Mouse (Mus musculus): ENCODE results near the gene Dhrs1. TPM values are rescaled to one million over a fixed set of nuclear protein-coding genes. Genes with fewer than 3 reads are reported as not detected.

Dhrs1 gene
- 10 to 100 TPM; 25.6 to 29.9 TPM for total RNA-seq (2023)

DNA sequence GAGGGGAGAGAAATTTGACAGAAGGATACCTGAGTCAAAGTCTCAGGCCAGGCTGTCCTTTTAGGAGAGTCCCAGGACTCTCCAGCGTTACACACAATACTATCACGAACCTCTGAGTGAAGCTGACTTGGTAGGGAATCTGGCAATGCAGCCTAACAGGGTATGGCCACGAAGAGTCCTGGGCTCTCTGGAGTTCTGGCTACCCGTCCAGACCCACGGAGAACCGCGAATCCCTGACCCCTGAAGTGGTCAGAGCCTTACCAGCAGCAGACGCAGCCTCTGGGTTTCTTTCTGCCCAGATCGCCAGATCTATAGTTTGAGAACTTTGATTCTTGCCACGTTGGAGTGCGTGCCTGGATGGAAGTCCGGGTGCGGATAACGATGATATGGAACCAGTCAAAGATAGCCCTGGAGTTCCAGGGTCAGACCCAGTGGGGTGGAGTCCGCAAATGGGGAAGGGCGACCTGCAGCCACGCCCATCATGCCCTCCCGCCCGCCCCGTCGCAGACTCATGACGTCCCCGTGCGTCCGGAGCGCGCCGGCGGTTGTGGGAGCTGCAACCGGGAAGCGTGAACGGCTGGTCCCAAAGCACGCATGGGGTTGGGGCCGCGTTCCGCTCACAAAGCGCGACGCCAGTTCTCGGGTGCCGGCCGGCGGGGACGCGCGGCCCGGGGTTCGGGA is at the start of gene Dhrs1, which contains the start of gene Nop9:
Dhrs1 (minus strand) TSS at position 511 of the 681 bp plus-strand sequence.
Nop9 (plus strand) TSS at position 514 of the 681 bp plus-strand sequence.

GRCm38 (mm10) chr14:55788256-55789050 is 43.0 kb upstream of the Dhrs1 start, which contains the start of gene Ripk3:
Ripk3 (minus strand) TSS chr14:55788865.

GRCm38 (mm10) chr14:55783958-55784235 is 38.4 kb upstream of the Dhrs1 start, which contains the start of gene Adcy4:
Adcy4 (minus strand) TSS chr14:55784095.

DNA sequence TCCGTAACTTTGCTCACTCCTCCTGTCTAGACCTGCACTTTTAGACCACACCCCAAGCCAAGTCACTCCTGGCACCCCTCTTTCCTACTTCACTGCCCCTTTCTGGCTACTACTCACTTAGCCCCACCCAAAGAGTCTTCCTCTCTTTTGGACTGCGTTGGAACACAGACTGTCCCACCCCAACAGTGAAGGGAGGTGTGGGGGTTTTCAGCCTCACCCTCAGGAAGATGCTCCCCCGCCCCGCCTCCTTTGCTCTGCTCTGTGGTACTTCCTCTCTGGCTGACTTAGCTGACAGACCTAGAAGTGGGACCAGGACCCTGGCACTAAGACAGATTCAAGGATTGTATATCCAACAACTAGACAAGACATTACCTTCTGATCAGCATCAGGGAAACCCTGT is 20.2 kb upstream of the Dhrs1 start, which contains the start of gene Ltb4r1:
Ltb4r1 (plus strand) TSS at position 267 of the 400 bp plus-strand sequence.

DNA sequence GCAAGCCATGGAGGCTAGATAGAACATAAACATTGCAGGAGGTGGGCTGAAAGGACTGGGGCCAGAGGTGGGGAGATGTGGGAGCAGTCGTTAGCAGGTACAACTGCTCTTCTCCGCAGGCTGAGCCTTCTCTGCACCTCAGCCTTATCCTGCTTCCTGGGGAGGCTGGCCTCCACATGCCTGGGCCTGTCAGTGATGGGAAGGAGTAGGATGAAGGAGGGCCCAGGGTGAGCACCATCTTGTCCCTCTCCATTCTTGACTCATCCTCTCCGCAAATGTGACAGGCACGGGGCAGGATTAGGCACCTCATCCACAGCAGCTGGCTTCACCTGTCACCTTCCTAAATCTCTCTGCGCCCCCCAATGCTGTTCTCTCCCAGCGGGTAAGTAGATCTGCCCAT is 15.7 kb upstream of the Dhrs1 start, which contains the start of gene Ltb4r2:
Ltb4r2 (plus strand) TSS at position 266 of the 400 bp plus-strand sequence.

GRCm38 (mm10) chr14:55758363-55758784 is 12.9 kb upstream of the Dhrs1 start, which contains the start of gene Cideb:
Cideb (minus strand) TSS chr14:55758458.

DNA sequence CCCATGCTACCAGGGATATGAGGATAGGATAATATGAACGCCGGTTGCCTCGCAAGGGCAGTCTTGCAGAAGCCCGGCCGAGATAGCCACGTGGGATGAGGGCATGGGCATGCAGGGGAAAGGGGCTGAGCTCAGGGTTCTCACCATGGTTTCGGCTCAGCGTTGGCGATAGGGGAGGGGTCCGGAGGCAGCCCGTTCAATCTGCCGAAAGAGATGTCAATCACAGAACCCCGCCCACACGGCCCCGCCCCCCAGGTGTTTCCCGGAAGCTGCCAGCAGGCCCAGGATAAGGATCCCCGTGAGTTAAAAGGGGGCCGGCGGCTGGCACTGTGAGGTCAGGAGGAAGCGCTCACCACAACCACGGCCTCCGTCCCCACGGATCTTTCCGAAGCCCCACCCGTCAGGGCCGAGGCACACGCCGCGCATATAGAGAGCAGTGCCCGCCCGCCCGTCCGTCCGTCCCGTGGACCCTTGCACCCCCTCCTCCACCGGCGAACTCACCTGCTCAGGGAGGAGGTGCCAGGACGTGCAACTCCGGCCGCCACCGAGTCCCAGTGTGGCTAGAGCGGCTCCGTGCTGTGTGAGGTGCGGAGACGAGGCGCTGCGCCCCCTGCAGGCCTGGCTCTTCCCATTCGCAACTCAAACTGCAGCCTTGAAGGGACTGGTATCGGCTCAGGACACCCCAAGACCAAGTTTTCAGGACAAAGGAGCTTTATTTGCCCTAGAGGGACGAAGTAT is 23.6 kb downstream of the Dhrs1 start, which contains the start of gene Rabggta:
Rabggta (minus strand) TSS at position 564 of the 738 bp plus-strand sequence.

DNA sequence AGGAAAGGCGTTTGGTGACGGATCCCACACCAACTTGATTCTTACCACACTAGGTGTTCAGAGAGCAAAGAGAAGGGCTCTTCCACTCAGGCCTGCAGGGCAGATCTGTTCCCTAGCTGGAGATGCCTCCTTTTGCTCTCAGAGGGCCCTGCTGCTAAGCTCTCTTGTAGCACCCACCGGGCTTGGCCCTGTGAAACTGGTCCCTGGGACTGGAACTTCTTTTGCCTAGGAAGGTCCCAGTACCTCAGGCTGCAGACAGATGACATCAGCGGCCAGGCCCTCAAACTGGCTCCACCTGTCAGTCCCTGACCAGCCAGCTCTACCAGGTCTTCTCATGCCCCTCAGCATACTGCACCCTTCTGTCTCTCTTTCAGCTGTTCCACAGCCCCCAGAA is 31.8 kb downstream of the Dhrs1 start, which contains the start of gene Tgm1:
Tgm1 (minus strand) TSS at position 198 of the 394 bp plus-strand sequence.

Other genes with a start within 250 kb of the Dhrs1 start
- not detected for gene Cpne6, start 235.2 kb downstream of the Dhrs1 start, total RNA-seq (2023)
- gene Nrl, start 220.7 kb downstream of the Dhrs1 start, total RNA-seq (2023): not detected
- gene Pck2, start 205.4 kb downstream of the Dhrs1 start, total RNA-seq (2023): 10 to 100 TPM; 64.0 to 67.0 TPM
- 10 to 100 TPM; 86.0 to 92.9 TPM for gene Dcaf11, start 185.7 kb downstream of the Dhrs1 start, total RNA-seq (2023)
- 10 to 100 TPM in 1 of 2 experiments, 1 to 10 TPM in 1; 8.3 to 10.5 TPM for gene A730061H03Rik, start 185.3 kb downstream of the Dhrs1 start, total RNA-seq (2023)
- gene Fitm1, start 170.1 kb downstream of the Dhrs1 start, total RNA-seq (2023): not detected
- gene Psme1, start 167.6 kb downstream of the Dhrs1 start, total RNA-seq (2023): 100 to 1,000 TPM; 235 to 258 TPM
- gene Emc9, start 160.4 kb downstream of the Dhrs1 start, total RNA-seq (2023): 1 to 10 TPM; 5.3 to 5.5 TPM
- 100 to 1,000 TPM; 310 to 354 TPM for gene Psme2, start 154.6 kb downstream of the Dhrs1 start, total RNA-seq (2023)
- 100 to 1,000 TPM; 122 to 132 TPM for gene Rnf31, start 154.0 kb downstream of the Dhrs1 start, total RNA-seq (2023)
- gene Irf9, start 142.1 kb downstream of the Dhrs1 start, total RNA-seq (2023): 100 to 1,000 TPM in 1 of 2 experiments, 10 to 100 TPM in 1; 96.0 to 123 TPM
- gene Rec8, start 127.7 kb downstream of the Dhrs1 start, total RNA-seq (2023): 1 to 10 TPM in 1 of 2 experiments, under 1 TPM in 1; 0.92 to 1.3 TPM
- gene Ipo4, start 109.7 kb downstream of the Dhrs1 start, total RNA-seq (2023): 10 to 100 TPM; 60.2 to 61.5 TPM
- gene Gm49378, start 107.8 kb downstream of the Dhrs1 start, total RNA-seq (2023): 1 to 10 TPM; 1.7 to 3.5 TPM
- 10 to 100 TPM; 46.3 to 48.5 TPM for gene Tm9sf1, start 101.9 kb downstream of the Dhrs1 start, total RNA-seq (2023)
- gene Tssk4, start 95.5 kb downstream of the Dhrs1 start, total RNA-seq (2023): 1 to 10 TPM; 2.9 to 4.8 TPM
- 10 to 100 TPM; 47.2 to 57.2 TPM for gene Mdp1, start 85.2 kb downstream of the Dhrs1 start, total RNA-seq (2023)
- gene Gmpr2, start 73.7 kb downstream of the Dhrs1 start, total RNA-seq (2023): 10 to 100 TPM; 28.5 to 30.2 TPM
- 100 to 1,000 TPM; 171 to 189 TPM for gene Nedd8, start 73.6 kb downstream of the Dhrs1 start, total RNA-seq (2023)
- gene Tinf2, start 63.9 kb downstream of the Dhrs1 start, total RNA-seq (2023): 100 to 1,000 TPM; 130 to 157 TPM
- gene Tgm1, start 31.8 kb downstream of the Dhrs1 start, total RNA-seq (2023): 1 to 10 TPM; 1.8 to 2.0 TPM
- gene Rabggta, start 23.4 kb downstream of the Dhrs1 start, total RNA-seq (2023): 10 to 100 TPM; 81.0 to 97.5 TPM
- 10 to 100 TPM; 32.3 to 39.4 TPM for gene Nop9, start within 50 bp of the Dhrs1 start, total RNA-seq (2023)
- gene Cideb, start 12.8 kb upstream of the Dhrs1 start, total RNA-seq (2023): not detected
- under 1 TPM; 0.52 to 0.53 TPM for gene Ltb4r2, start 15.7 kb upstream of the Dhrs1 start, total RNA-seq (2023)
- not detected for gene Ltb4r1, start 20.3 kb upstream of the Dhrs1 start, total RNA-seq (2023)
- gene Adcy4, start 38.4 kb upstream of the Dhrs1 start, total RNA-seq (2023): under 1 TPM in 1 of 2 experiments, not detected in 1; 0.44 TPM
- gene Ripk3, start 43.2 kb upstream of the Dhrs1 start, total RNA-seq (2023): 10 to 100 TPM; 57.2 to 75.3 TPM
- gene Nfatc4, start 77.5 kb upstream of the Dhrs1 start, total RNA-seq (2023): not detected
- gene Nynrin, start 108.3 kb upstream of the Dhrs1 start, total RNA-seq (2023): not detected
- under 1 TPM in 1 of 2 experiments, not detected in 1; 0.32 TPM for gene Cbln3, start 138.7 kb upstream of the Dhrs1 start, total RNA-seq (2023)
- gene Khnyn, start 139.3 kb upstream of the Dhrs1 start, total RNA-seq (2023): 100 to 1,000 TPM; 111 to 115 TPM
- 10 to 100 TPM; 24.9 to 30.8 TPM for gene Sdr39u1, start 154.6 kb upstream of the Dhrs1 start, total RNA-seq (2023)
- not detected for gene Cma1, start 199.0 kb upstream of the Dhrs1 start, total RNA-seq (2023)
- not detected for gene Cma2, start 205.3 kb upstream of the Dhrs1 start, total RNA-seq (2023)

Data from B cell, adult 67 days (primary cell).